Mouse (Mus musculus) kidney, adult 9 months (tissue): Measurements from ENCODE around the gene Nudt15.

Source experiments
- DNase-seq: peaks from one replicate; pipeline ENCODE4 v3.0.0; 2022

The Nudt15 gene

GRCm38 (mm10) chr14:73469506-73469905, 78.5 kb downstream of the Nudt15 start:
- DNase-seq: no peak
